Mouse (Mus musculus): ENCODE results near the gene Tmsb15l. TPM values are rescaled to one million over a fixed set of nuclear protein-coding genes. Genes with fewer than 3 reads are reported as not detected.

Tmsb15l gene
- 3.8 and 4.4 TPM in 2 replicates for total RNA-seq (2012; rRNA removed)
- 18.5 and 24.4 TPM in 2 replicates for total RNA-seq (2014; rRNA removed)
- 0.87 TPM in 1 of 2 replicates, not detected in the other for polyA plus RNA-seq (2012; ENCODE audit: insufficient read length, low read depth)

GRCm38 (mm10) chrX:136976424-136977084 is at the start of gene Tmsb15l, which contains the start of gene Tmsb15b1:
TSS of gene Tmsb15l (minus strand) at chrX:136976869.
TSS of gene Tmsb15b1 (minus strand) at chrX:136976874.
- H3K27me3 ChIP-seq (replicated peaks), result no peaks in the 10 kb centered on the region
- no peaks in the 10 kb centered on the region for H3K36me3 ChIP-seq (replicated peaks in 1 of 2; ENCODE audit: control insufficient read depth in 1 of 2, insufficient read depth in 1 of 2, low read length in 1 of 2)
- TF ChIP-seq ETS1 (conservative IDR thresholded peaks at IDR 0.05; ENCODE audit: low read depth, low read length) (no peak), TBP (conservative IDR thresholded peaks at IDR 0.05; ENCODE audit: low read depth, low read length) (peak; percentile 46; the same call in 1 of the 2 replicates), ZC3H11A (IDR thresholded peaks at IDR 0.05; ENCODE audit: low read depth, low read length) (no peak), SIN3A (IDR thresholded peaks at IDR 0.05; ENCODE audit: low read length) (no peak; the same call in 1 of the 2 replicates), POLR2A (IDR thresholded peaks at IDR 0.05; ENCODE audit: low read depth, low read length) (peak; percentile 47; the same call in 1 of the 2 replicates)
- peak within 1 kb of the TSS; percentile 82 for H3K4me2 ChIP-seq (ENCODE audit: insufficient read depth, low read depth, poor library complexity, severe bottlenecking)
- in situ Hi-C loops (cut with MboI; ENCODE audit: low pct_ligation_motif_present, low pct_unique_long_range_greater_than_20kb, low sequenced_read_pairs) (loop anchor here (5.0 kb wide), 1 partner anchor 41 kb away; no protein-coding TSS in a partner anchor), dilution Hi-C loops (cut with MboI; ENCODE audit: extremely low pct_ligation_motif_present, extremely low pct_unique_long_range_greater_than_20kb, low sequenced_read_pairs) (no loop called here)
- peak within 1 kb of the TSS; percentile 57 to 74 (median 64) for H3K4me3 ChIP-seq (replicated peaks in 1 of 3; ENCODE audit: low read depth in 2 of 3, low read length in 2 of 3, poor library complexity in 1 of 3)
- peak within 1 kb of the TSS; percentile 35; the same call in 1 of the 2 replicates for H3K9ac ChIP-seq (ENCODE audit: insufficient read depth, low read depth)
- peak within 1 kb of the TSS; percentile 49; the same call in 1 of the 2 replicates for H3K27ac ChIP-seq (ENCODE audit: insufficient read depth, low read depth)
- H3K9me3 ChIP-seq (replicated peaks; ENCODE audit: low read length), result no peaks in the 10 kb centered on the region
- H3K79me2 ChIP-seq (replicated peaks; ENCODE audit: control insufficient read depth, extremely low read depth, insufficient read depth, poor library complexity, severe bottlenecking), result no peaks in the 10 kb centered on the region
- peak; percentile 83 for DNase-seq (ENCODE audit: extremely low read depth)
- peaks cover 0 to 19% of the 10 kb centered on the region in 2 experiments; a peak in 1 of 4 replicates for H3K4me1 ChIP-seq (ENCODE audit: control insufficient read depth in 1 of 2, insufficient read depth in 2 of 2)

GRCm38 (mm10) chrX:137019310-137019709 is 42.6 kb upstream of the Tmsb15l start:
- in situ Hi-C loops (cut with MboI; ENCODE audit: low pct_ligation_motif_present, low pct_unique_long_range_greater_than_20kb, low sequenced_read_pairs), result loop anchor here (5.0 to 25.0 kb wide), 2 partner anchors 42 to 282 kb away; partner anchors contain the start of genes Morf4l2, Tmsb15b1, Tmsb15b2 and Tmsb15l
- dilution Hi-C loops (cut with MboI; ENCODE audit: extremely low pct_ligation_motif_present, extremely low pct_unique_long_range_greater_than_20kb, low sequenced_read_pairs), result no loop called here
- Histone ChIP-seq H3K4me3 (replicated peaks in 1 of 3; ENCODE audit: low read depth in 2 of 3, low read length in 2 of 3, poor library complexity in 1 of 3) (no peak overlapping the region), H3K4me1 (ENCODE audit: control insufficient read depth in 1 of 2, insufficient read depth in 2 of 2) (no peaks in the 10 kb centered on the region), H3K27ac (ENCODE audit: insufficient read depth, low read depth) (no peak overlapping the region), H3K27me3 (replicated peaks) (no peaks in the 10 kb centered on the region), H3K79me2 (replicated peaks; ENCODE audit: control insufficient read depth, extremely low read depth, insufficient read depth, poor library complexity, severe bottlenecking) (no peaks in the 10 kb centered on the region), H3K9me3 (replicated peaks; ENCODE audit: low read length) (no peaks in the 10 kb centered on the region), H3K36me3 (replicated peaks in 1 of 2; ENCODE audit: control insufficient read depth in 1 of 2, insufficient read depth in 1 of 2, low read length in 1 of 2) (peaks cover 3 to 13% of the 10 kb centered on the region in 2 experiments), H3K4me2 (ENCODE audit: insufficient read depth, low read depth, poor library complexity, severe bottlenecking) (no peak overlapping the region), H3K9ac (ENCODE audit: insufficient read depth, low read depth) (no peak overlapping the region)
- no peak for TF ChIP-seq ZNF384 (IDR thresholded peaks at IDR 0.05; ENCODE audit: low read depth, low read length)
- no peak for TF ChIP-seq JUN (IDR thresholded peaks at IDR 0.05; ENCODE audit: insufficient read depth, low read depth, low read length)
- TF ChIP-seq MAZ (IDR thresholded peaks at IDR 0.05; ENCODE audit: low read depth, low read length), result no peak
- no peak for TF ChIP-seq TBP (conservative IDR thresholded peaks at IDR 0.05; ENCODE audit: low read depth, low read length)
- peak; percentile 67 to 77; a peak in 3 of 4 replicates for TF ChIP-seq CTCF (conservative IDR thresholded peaks at IDR 0.05 in 1 of 2, IDR thresholded peaks at IDR 0.05 in 1 of 2; ENCODE audit: low read depth in 2 of 2, low read length in 2 of 2)
- TF ChIP-seq ETS1 (conservative IDR thresholded peaks at IDR 0.05; ENCODE audit: low read depth, low read length), result no peak
- TF ChIP-seq SMC3 (IDR thresholded peaks at IDR 0.05; ENCODE audit: low read depth, low read length), result peak; percentile 63
- TF ChIP-seq JUND (conservative IDR thresholded peaks at IDR 0.05; ENCODE audit: low read depth, low read length), result no peak
- TF ChIP-seq MXI1 (IDR thresholded peaks at IDR 0.05; ENCODE audit: low read depth, low read length), result no peak
- TF ChIP-seq RCOR1 (conservative IDR thresholded peaks at IDR 0.05; ENCODE audit: low read depth, low read length), result no peak
- TF ChIP-seq GABPA (IDR thresholded peaks at IDR 0.05; ENCODE audit: insufficient replicate concordance, low read depth, low read length), result no peak
- TF ChIP-seq E2F4 (IDR thresholded peaks at IDR 0.05; ENCODE audit: insufficient replicate concordance, low read depth, low read length), result no peak
- TF ChIP-seq PAX5 (IDR thresholded peaks at IDR 0.05; ENCODE audit: low read length), result no peak
- no peak for TF ChIP-seq MYC (IDR thresholded peaks at IDR 0.05; ENCODE audit: low read depth, low read length)
- TF ChIP-seq KAT2A (IDR thresholded peaks at IDR 0.05; ENCODE audit: insufficient replicate concordance, low read length), result no peak
- TF ChIP-seq MAFK (IDR thresholded peaks at IDR 0.05; ENCODE audit: insufficient replicate concordance, low read length), result no peak
- TF ChIP-seq CHD2 (IDR thresholded peaks at IDR 0.05; ENCODE audit: low read length), result no peak
- no peak for TF ChIP-seq EP300 (IDR thresholded peaks at IDR 0.05; ENCODE audit: low read length)
- no peak for TF ChIP-seq MEF2A (IDR thresholded peaks at IDR 0.05; ENCODE audit: borderline replicate concordance, low read depth, low read length)
- TF ChIP-seq HCFC1 (IDR thresholded peaks at IDR 0.05; ENCODE audit: low read depth, low read length), result no peak
- no peak for TF ChIP-seq POLR2AphosphoS2 (IDR thresholded peaks at IDR 0.05; ENCODE audit: low read depth, low read length)
- TF ChIP-seq RAD21 (IDR thresholded peaks at IDR 0.05; ENCODE audit: low read depth, low read length), result peak; percentile 54
- TF ChIP-seq ZC3H11A (IDR thresholded peaks at IDR 0.05; ENCODE audit: low read depth, low read length), result no peak
- no peak for TF ChIP-seq SIN3A (IDR thresholded peaks at IDR 0.05; ENCODE audit: low read length)
- TF ChIP-seq USF1 (IDR thresholded peaks at IDR 0.05; ENCODE audit: low read depth, low read length), result no peak
- peak; percentile 57 for DNase-seq (ENCODE audit: extremely low read depth)
